In the genomic region with DNA sequence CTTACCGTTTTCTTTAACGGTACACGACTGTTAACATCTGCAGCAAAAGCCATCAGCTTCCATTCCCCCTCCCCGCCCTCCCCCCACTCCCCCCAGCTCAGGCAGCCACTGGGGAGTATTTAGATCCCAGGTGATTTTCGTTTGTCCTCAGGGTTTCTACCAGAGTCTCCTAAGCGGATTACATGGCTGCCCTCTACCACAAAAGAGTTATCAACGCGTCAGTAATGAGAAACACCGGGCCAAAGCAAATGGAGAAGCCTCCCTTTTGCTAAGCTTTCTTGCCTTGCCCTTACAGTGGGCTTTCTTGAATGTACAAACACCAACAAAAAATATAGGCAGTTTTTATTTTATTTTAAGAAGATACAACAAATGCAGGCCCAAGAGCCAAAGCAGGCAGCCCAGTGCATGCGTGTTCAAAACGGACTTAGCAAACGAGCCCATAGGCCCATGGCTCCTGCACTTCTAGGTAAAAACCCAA, we compare ENCODE assay signal across 8 mouse cellular contexts. TPM values are rescaled to one million over a fixed set of nuclear protein-coding genes. Genes with fewer than 3 reads are reported as not detected.
A peak's percentile ranks its signal among the peaks of the same experiment; 100 is the strongest.
DNase-seq lines count a peak whose midpoint lies in the region; ATAC-seq lines count a peak whose summit lies in the region.

No protein-coding gene starts in this region.

- peaks cover 13% of the 10 kb centered on the region; the same call in 1 of the 2 replicates for H3K36me3 ChIP-seq in lung, embryonic 15.5 days
- H3K36me3 ChIP-seq in forebrain, embryonic 10.5 days (replicated peaks), result peaks cover 15% of the 10 kb centered on the region
- peaks cover 15% of the 10 kb centered on the region; the same call in 1 of the 2 replicates for H3K36me3 ChIP-seq in limb, embryonic 12.5 days

- no peaks in the 10 kb centered on the region for H3K27me3 ChIP-seq in lung, embryonic 15.5 days
- H3K27me3 ChIP-seq in forebrain, embryonic 10.5 days (ENCODE audit: poor library complexity, severe bottlenecking), result no peaks in the 10 kb centered on the region
- H3K27me3 ChIP-seq in limb, embryonic 12.5 days, result no peaks in the 10 kb centered on the region

- H3K4me2 ChIP-seq in lung, embryonic 15.5 days, result peak overlapping the region; percentile 82
- peak overlapping the region; percentile 63 for H3K4me2 ChIP-seq in limb, embryonic 12.5 days

- DNase-seq in lung, postnatal 25 days (ENCODE audit: low spot score), result no peak
- DNase-seq in forebrain, embryonic 10.5 days (ENCODE audit: extremely low spot score, low spot score), result peak; percentile 60
- DNase-seq in retina, embryonic 14.5 days (ENCODE audit: low spot score), result peak; percentile 53
- no peak for DNase-seq in layer of hippocampus, adult 18-20 months (ENCODE audit: low spot score in 2 of 2)
- DNase-seq in kidney, adult 9 months, result no peak
- DNase-seq in urinary bladder, postnatal 14 days (ENCODE audit: low spot score), result no peak

- peak overlapping the region; percentile 70 for H3K27ac ChIP-seq in lung, embryonic 15.5 days
- peak overlapping the region; percentile 87 for H3K27ac ChIP-seq in forebrain, embryonic 10.5 days
- H3K27ac ChIP-seq in limb, embryonic 12.5 days, result peak overlapping the region; percentile 82

- peak; percentile 53; the same call in 1 of the 2 replicates for ATAC-seq in lung, embryonic 15.5 days (ENCODE audit: borderline replicate concordance, extremely low read depth, low FRiP score, low TSS enrichment)
- no peak for ATAC-seq in limb, embryonic 12.5 days (ENCODE audit: insufficient number of reproducible peaks, insufficient read depth, low FRiP score, low TSS enrichment, low read depth)

- peak overlapping the region; percentile 97 for H3K4me3 ChIP-seq in lung, embryonic 15.5 days
- peak overlapping the region; percentile 95 for H3K4me3 ChIP-seq in forebrain, embryonic 10.5 days
- peak overlapping the region; percentile 88 for H3K4me3 ChIP-seq in limb, embryonic 12.5 days (replicated peaks)

- H3K9me3 ChIP-seq in lung, embryonic 15.5 days, result no peaks in the 10 kb centered on the region
- no peaks in the 10 kb centered on the region for H3K9me3 ChIP-seq in forebrain, embryonic 10.5 days
- H3K9me3 ChIP-seq in limb, embryonic 12.5 days, result no peaks in the 10 kb centered on the region

- 23% methylated on average over 12 of the region's 12 CpGs for WGBS in lung, embryonic 15.5 days
- 5% methylated on average over 12 of the region's 12 CpGs for WGBS in forebrain, embryonic 10.5 days
- WGBS in limb, embryonic 12.5 days, result 24% methylated on average over 12 of the region's 12 CpGs

- peak overlapping the region; percentile 85 for H3K9ac ChIP-seq in lung, embryonic 15.5 days
- peak overlapping the region; percentile 50 for H3K9ac ChIP-seq in limb, embryonic 12.5 days (replicated peaks)

- H3K4me1 ChIP-seq in lung, embryonic 15.5 days, result peaks cover 17% of the 10 kb centered on the region
- H3K4me1 ChIP-seq in forebrain, embryonic 10.5 days, result peaks cover 22% of the 10 kb centered on the region
- H3K4me1 ChIP-seq in limb, embryonic 12.5 days (replicated peaks), result peaks cover 18% of the 10 kb centered on the region

RNA-seq across cellular contexts. Expression of gene Lamtor3, which starts 0.6 kb away (rescaled TPM):
- 104 and 110 TPM in 2 replicates for polyA plus RNA-seq in lung, embryonic 15.5 days (2015; fragmentation: Nextera tagmentation; extraction: Ambion mirVana)
- polyA plus RNA-seq in forebrain, embryonic 10.5 days (2016; fragmentation: Nextera tagmentation; extraction: Ambion mirVana), result 90.1 and 92.3 TPM in 2 replicates
- polyA plus RNA-seq in limb, embryonic 12.5 days (2016; fragmentation: Nextera tagmentation; extraction: Ambion mirVana), result 94.0 and 98.3 TPM in 2 replicates
- total RNA-seq in layer of hippocampus, adult 18-20 months (2021), result 10 to 100 TPM; 63.4 to 66.4 TPM

RNA-seq across cellular contexts. Expression of gene Dnajb14, which starts 50.3 kb away (rescaled TPM):
- polyA plus RNA-seq in lung, embryonic 15.5 days (2015; fragmentation: Nextera tagmentation; extraction: Ambion mirVana), result 10.3 and 10.8 TPM in 2 replicates
- polyA plus RNA-seq in forebrain, embryonic 10.5 days (2016; fragmentation: Nextera tagmentation; extraction: Ambion mirVana), result 5.3 and 5.5 TPM in 2 replicates
- polyA plus RNA-seq in limb, embryonic 12.5 days (2016; fragmentation: Nextera tagmentation; extraction: Ambion mirVana), result 11.0 and 11.6 TPM in 2 replicates
- total RNA-seq in layer of hippocampus, adult 18-20 months (2021), result 10 to 100 TPM; 47.0 to 49.1 TPM

RNA-seq across cellular contexts. Expression of gene H2afz, which starts 53.4 kb away (rescaled TPM):
- polyA plus RNA-seq in lung, embryonic 15.5 days (2015; fragmentation: Nextera tagmentation; extraction: Ambion mirVana), result 2,195 and 2,315 TPM in 2 replicates
- polyA plus RNA-seq in forebrain, embryonic 10.5 days (2016; fragmentation: Nextera tagmentation; extraction: Ambion mirVana), result 3,633 and 3,684 TPM in 2 replicates
- 2,591 and 2,901 TPM in 2 replicates for polyA plus RNA-seq in limb, embryonic 12.5 days (2016; fragmentation: Nextera tagmentation; extraction: Ambion mirVana)
- total RNA-seq in layer of hippocampus, adult 18-20 months (2021), result 100 to 1,000 TPM; 142 to 148 TPM

Comparison
In these comparisons a context has a peak if more than half of its experiments do, and no peak if none do; other contexts are left out.
1. DNase-seq: peak in forebrain, embryonic 10.5 days (single experiment) and retina, embryonic 14.5 days (single experiment); none in lung, postnatal 25 days (single experiment), layer of hippocampus, adult 18-20 months (0 of 2), kidney, adult 9 months (single experiment) and urinary bladder, postnatal 14 days (single experiment).
2. Peak in every context shown above with its lines, with median percentiles within 50 percentile points of each other: H3K27ac ChIP-seq and H3K4me3 ChIP-seq.